Mouse (Mus musculus): ENCODE measurements around the gene Igfals.

DNA sequence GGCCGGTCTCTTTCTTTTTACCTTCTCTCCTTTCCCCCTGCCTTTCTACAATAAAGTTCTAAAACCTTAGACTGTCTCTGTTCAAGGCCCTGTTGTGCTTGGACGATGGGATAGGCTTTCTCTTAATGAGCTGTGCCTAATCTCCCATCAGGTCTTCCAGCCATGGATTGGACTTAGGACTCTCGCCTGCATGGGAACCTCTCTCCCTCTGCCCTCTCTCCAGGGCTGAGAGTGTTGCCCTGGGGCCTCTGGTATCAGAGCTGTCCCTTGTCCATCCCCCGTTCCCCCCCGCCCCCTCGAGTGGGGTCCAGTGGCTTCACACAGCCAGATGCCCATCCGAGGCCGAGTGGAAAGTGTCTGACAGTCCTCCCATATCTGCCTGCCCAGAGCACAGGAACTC, 9.2 kb downstream of the Igfals start:
- TF ChIP-seq CTCF (IDR thresholded peaks at IDR 0.05; ENCODE audit: low read depth, low read length) (no peak), GATA1 (IDR thresholded peaks at IDR 0.05; ENCODE audit: borderline replicate concordance, low read length) (no peak), TAL1 (conservative IDR thresholded peaks at IDR 0.05; ENCODE audit: low read depth, low read length) (no peak), POLR2AphosphoS5 (IDR thresholded peaks at IDR 0.05; ENCODE audit: insufficient replicate concordance, low read depth, low read length) (no peak)

All from G1E (cell line).